Comparison of ENCODE assay signal across 16 mouse cellular contexts in genomic region chr2:16442643-16443042, GRCm38 (mm10).
DNase-seq lines count a peak whose midpoint lies in the region; ATAC-seq and TF ChIP-seq lines count a peak whose summit lies in the region.
"Had no signal": no experiment of that assay in that cellular context is flagged by ENCODE, and none has a peak within 500 bp of the region (broad histone marks: within the 10 kb centered on the region; RNA-seq: fewer than 3 reads in every experiment).

No protein-coding gene starts in this region.

- WGBS in liver, adult 2 months = 70% methylated on average over 2 of the region's 2 CpGs
- WGBS in liver, embryonic 11.5 days = 79% methylated on average over 2 of the region's 2 CpGs

- H3K27ac ChIP-seq in liver, adult 2 months (replicated peaks; ENCODE audit: insufficient read depth, low read depth, low read length) = no peak overlapping the region
- no peak overlapping the region for H3K27ac ChIP-seq in liver, embryonic 11.5 days (ENCODE audit: low read depth, low read length)
- H3K27ac ChIP-seq: embryonic facial prominence, embryonic 13.5 days; macrophage had no signal

- H3K36me3 ChIP-seq in liver, adult 2 months (ENCODE audit: control insufficient read depth, insufficient read depth, low read length) = no peaks in the 10 kb centered on the region
- no peaks in the 10 kb centered on the region for H3K36me3 ChIP-seq in liver, embryonic 11.5 days (ENCODE audit: control insufficient read depth, insufficient read depth, low read length)
- H3K36me3 ChIP-seq: embryonic facial prominence, embryonic 13.5 days had no signal

- no peaks in the 10 kb centered on the region for H3K79me2 ChIP-seq in liver, adult 2 months (ENCODE audit: control insufficient read depth, insufficient read depth, low read length)

- intact Hi-C loops in heart, postnatal 14 days (cut with DNase I) = no loop called here

- H3K9me3 ChIP-seq in liver, embryonic 11.5 days (ENCODE audit: control insufficient read depth, low read length) = no peaks in the 10 kb centered on the region
- H3K9me3 ChIP-seq: embryonic facial prominence, embryonic 13.5 days had no signal

- TF ChIP-seq POLR2A in liver, adult 2 months (IDR thresholded peaks at IDR 0.05; ENCODE audit: extremely low read depth, insufficient read depth, low read length) = no peak

- H3K27me3 ChIP-seq in liver, adult 2 months (ENCODE audit: control insufficient read depth, insufficient read depth, low read length) = no peaks in the 10 kb centered on the region
- no peaks in the 10 kb centered on the region for H3K27me3 ChIP-seq in liver, embryonic 11.5 days (replicated peaks; ENCODE audit: control insufficient read depth, insufficient read depth, low read length)
- H3K27me3 ChIP-seq: embryonic facial prominence, embryonic 13.5 days had no signal

- peak; percentile 16 for DNase-seq in heart, adult 8-10 months (ENCODE audit: low spot score)
- no peak for DNase-seq in heart, postnatal 14 days
- peak; percentile 54 for DNase-seq in liver, adult 2 months (ENCODE audit: extremely low read depth, low read depth, low spot score)
- no peak for DNase-seq in liver, embryonic 11.5 days (ENCODE audit: low spot score)
- peak; percentile 4 for DNase-seq in adipocyte (ENCODE audit: low spot score)
- peak; percentile 65 for DNase-seq in brain, adult 2 months (ENCODE audit: low read depth, low spot score)
- no peak for DNase-seq in left cerebral cortex, adult 11 months (ENCODE audit: low spot score)
- DNase-seq in spleen, adult 18-20 months = no peak
- DNase-seq: cerebellum, adult 11-12 months; kidney, postnatal 10 days; layer of hippocampus, adult 9-11 months; liver; thymus, postnatal 4 days had no signal

- ATAC-seq in liver, embryonic 11.5 days (replicated peaks; ENCODE audit: low FRiP score) = no peak

- H3K9ac ChIP-seq in liver, adult 2 months (ENCODE audit: low read depth, low read length) = no peak overlapping the region
- no peak overlapping the region for H3K9ac ChIP-seq in liver, embryonic 11.5 days (ENCODE audit: low read depth, low read length)
- H3K9ac ChIP-seq: embryonic facial prominence, embryonic 13.5 days had no signal

- no peak overlapping the region for H3K4me2 ChIP-seq in liver, embryonic 11.5 days
- H3K4me2 ChIP-seq: embryonic facial prominence, embryonic 13.5 days; midbrain, embryonic 11.5 days had no signal

- H3K4me1 ChIP-seq in liver, adult 2 months (ENCODE audit: control insufficient read depth, insufficient read depth, low read length) = no peaks in the 10 kb centered on the region
- H3K4me1 ChIP-seq in liver, embryonic 11.5 days (replicated peaks; ENCODE audit: control insufficient read depth, insufficient read depth, low read length) = no peaks in the 10 kb centered on the region; the same call in 1 of the 2 replicates
- H3K4me1 ChIP-seq: embryonic facial prominence, embryonic 13.5 days had no signal

- TF ChIP-seq CTCF in liver, adult 2 months (IDR thresholded peaks at IDR 0.05; ENCODE audit: low read depth, low read length) = no peak

- H3K4me3 ChIP-seq in liver, adult 2 months (ENCODE audit: insufficient read depth, low read depth, low read length) = no peak overlapping the region
- no peak overlapping the region for H3K4me3 ChIP-seq in liver, embryonic 11.5 days (ENCODE audit: low read depth, low read length)
- H3K4me3 ChIP-seq: embryonic facial prominence, embryonic 13.5 days had no signal

Comparison
In these comparisons a context has a peak if more than half of its experiments do, and no peak if none do; other contexts are left out.
1. DNase-seq: peak in heart, adult 8-10 months (single experiment), liver, adult 2 months (single experiment), adipocyte (single experiment) and brain, adult 2 months (single experiment); none in heart, postnatal 14 days (0 of 2), liver, embryonic 11.5 days (single experiment), left cerebral cortex, adult 11 months (single experiment) and spleen, adult 18-20 months (0 of 2).